Mouse (Mus musculus) hematopoietic stem cell, adult 5-6 weeks (primary cell): Measurements from ENCODE around the gene Ephb1. TPM values are rescaled to one million over a fixed set of nuclear protein-coding genes. Genes with fewer than 3 reads are reported as not detected.

ENCODE experiments used
- ATAC-seq, 2 experiments: fragments of 125-278 bp in 1 of 2; replicated peaks in 1 of 2; 2 replicates each; pipeline ENCODE4 v1.8.0; 2016 to 2017; ENCODE audit warnings: inconsistent platforms in 2 of 2, mild to moderate bottlenecking in 2 of 2, moderate number of reproducible peaks in 2 of 2, low read depth in 1 of 2, moderate TSS enrichment in 1 of 2; ENCODE audit not compliant: low FRiP score in 2 of 2, poor library complexity in 2 of 2, severe bottlenecking in 2 of 2, insufficient read depth in 1 of 2, low TSS enrichment in 1 of 2
- total RNA-seq: library from RNA; stranded (forward); fragments of 172-1452, 232-1000 nt; gene quantifications from 2 replicates; pipeline ENCODE4 v1.2.3, GENCODE M21; 2017

The Ephb1 gene
- total RNA-seq, 1 experiment from 2014 or later, result not detected

DNA sequence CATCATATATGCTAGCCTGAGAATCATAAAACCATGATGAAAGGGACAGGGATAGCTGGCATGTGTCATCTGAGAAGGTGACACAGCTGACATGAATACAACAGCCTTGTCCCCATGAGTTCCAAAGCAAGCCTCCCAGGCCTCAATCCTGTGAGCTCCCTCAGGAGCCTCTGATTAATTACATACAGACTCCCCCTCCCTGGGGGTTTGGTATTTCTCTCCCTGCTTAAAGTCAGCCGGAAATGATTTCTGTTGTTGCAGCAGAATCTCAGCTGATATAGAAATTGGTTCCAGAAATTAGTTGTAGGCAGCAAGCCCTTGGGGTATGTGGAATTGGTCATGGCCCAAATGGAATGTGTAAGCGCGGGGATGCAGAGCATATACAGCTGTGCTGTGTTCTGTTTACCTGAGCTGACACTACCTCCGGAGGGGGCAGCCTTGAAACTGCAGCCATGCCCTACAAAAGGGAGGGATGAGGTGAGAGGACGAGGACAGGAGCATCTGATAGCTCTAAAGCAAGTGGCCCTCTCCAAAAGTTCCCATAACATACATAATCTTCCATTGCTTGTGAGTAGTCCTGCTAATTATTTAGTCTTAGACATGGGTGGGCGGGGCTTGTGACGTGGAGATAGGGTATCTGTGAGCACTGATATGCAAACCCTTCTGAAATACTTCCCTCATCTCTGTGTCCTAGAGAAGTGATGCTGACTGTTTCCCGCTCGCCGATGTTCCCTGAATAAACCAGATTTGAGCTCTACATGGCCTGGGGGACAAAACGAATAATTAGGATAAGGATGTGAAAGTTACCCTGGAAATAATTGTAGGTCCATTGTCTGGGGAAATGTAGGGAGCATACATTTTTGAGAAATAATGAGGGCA is 477.1 kb downstream of the Ephb1 start:
- no peak for ATAC-seq

- ATAC-seq, result no peak
Observed at GRCm38 (mm10) chr9:101875306-101875705, 479.2 kb downstream of the Ephb1 start.

Other genes starting within 250 kb of the Ephb1 start
- gene Ky, start 151.1 kb upstream of the Ephb1 start, total RNA-seq, result not detected in 2 replicates